Mouse (Mus musculus): ENCODE measurements at regions not wholly inside any gene's neighbourhood (a gene's known extent, or its start where the extent isn't known, plus 50 kb on each side); places are given as distances from the start of the nearest gene placed in this dataset.

DNA sequence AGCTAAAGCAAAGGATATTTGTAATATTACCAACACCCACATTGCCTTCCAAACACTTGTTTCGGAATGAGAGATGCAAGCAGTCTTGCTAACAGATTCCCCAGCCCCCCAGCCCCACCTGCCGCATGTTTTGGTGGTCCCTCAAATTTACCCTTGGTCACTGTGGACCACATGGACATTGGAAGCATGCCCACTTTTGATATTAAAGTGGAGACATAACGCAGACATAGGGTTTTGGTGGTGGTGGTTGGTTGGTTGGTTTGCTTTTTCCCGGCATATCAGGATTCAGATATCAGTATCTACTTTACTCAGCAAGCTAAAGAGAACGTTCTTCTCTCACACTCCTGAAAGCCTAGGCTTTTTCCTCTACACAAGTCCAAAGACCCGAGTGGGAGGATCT is 381.3 kb downstream of the Zfp536 start:
- DNase-seq = no peak

DNA sequence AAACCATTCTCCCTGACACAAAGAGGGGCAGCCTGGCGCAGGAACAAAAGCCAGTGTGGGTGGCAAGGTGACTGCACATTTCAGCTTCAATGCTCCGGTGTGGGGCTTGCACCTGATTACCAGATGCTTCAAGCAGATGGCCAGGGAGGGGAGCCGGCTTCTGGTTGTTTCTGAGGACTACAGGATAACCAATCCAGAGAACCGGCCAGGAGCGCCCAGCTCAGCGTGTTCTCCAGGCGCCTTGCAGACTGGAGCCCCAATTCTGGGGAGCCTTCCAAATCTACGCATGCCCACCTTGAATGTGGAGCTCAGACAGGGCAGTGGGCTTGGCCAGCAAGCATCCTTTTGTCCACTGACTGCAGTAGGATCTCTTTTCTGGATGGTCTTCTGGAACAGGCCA is 380.8 kb downstream of the Zfp536 start:
- DNase-seq = peak; percentile 80 to 86

DNA sequence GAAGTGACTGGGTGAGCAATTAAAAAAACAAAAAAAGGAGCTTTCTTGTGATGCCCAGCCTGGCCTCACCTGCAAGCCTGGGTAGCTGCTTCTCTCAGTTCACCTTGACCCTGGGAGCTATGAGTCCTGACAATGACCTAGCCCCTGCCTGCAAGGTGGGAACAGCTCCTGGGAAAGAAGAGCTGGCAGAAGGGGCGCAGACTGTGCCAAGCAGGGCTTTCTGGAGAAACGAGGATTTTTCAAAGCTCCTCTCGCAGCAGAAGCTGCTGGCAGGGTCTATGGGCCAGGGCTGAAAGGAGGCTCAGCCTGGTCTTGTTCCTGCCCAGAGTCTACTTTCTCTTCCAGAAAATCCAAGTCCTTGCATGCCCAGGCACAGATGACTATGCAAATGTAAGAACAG is 380.4 kb downstream of the Zfp536 start:
- peak; percentile 57 to 58 for DNase-seq

- peak; percentile 66 to 71 for DNase-seq
These were observed 378.4 kb downstream of the Zfp536 start for GRCm38 (mm10) chr7:37394965-37395426.

GRCm38 (mm10) chr7:37395881-37396513 is 377.4 kb downstream of the Zfp536 start:
- DNase-seq = no peak

DNA sequence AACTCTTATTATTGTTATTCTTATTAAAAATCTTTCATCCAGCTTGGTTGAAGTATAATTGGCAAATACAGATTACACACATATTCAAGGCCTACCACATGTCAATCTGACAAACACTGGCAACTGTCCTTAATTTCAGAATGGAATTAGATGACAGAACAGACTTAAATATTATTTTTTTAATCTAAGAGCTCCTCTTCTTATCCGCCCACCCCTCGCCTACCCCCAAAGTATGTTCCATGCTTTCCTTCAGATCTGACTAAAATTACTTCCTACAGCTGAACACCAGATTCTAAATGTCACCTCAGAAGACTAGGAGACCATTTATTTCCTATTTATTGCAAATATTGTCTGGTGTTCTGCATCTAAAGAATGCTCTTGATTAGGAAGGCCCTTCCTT is 370.0 kb downstream of the Zfp536 start:
- DNase-seq = no peak

DNA sequence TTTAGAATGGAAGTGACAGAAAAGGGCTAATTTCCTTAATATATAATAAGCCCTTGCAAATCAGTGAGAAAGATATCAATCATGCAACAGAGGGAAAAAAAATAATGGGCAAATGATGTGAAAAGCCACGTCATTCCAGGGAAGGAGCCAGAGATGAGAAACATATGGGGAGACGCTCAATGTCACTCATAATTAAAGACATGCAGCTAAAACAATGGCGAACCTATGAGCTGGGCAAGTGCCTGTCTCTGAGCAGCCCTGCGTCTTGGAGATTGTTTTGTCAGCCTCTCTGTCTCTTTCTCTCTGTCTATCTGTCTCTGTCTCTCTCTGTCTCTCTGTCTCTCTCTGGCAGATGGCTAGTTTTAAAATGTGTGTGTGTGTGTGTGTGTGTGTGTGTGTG is 360.1 kb downstream of the Zfp536 start:
- DNase-seq = no peak

- no peak for DNase-seq
These were observed 351.7 kb downstream of the Zfp536 start for GRCm38 (mm10) chr7:37421704-37422103.

All from cerebellum, adult 18-20 months (tissue).